Comparison of ENCODE assay signal across 29 mouse cellular contexts in genomic region chr2:77201900-77202299, GRCm38 (mm10). TPM values are rescaled to one million over a fixed set of nuclear protein-coding genes. Genes with fewer than 3 reads are reported as not detected.
DNase-seq lines count a peak whose midpoint lies in the region; ATAC-seq and TF ChIP-seq lines count a peak whose summit lies in the region.
"Had no signal": no experiment of that assay in that cellular context is flagged by ENCODE, and none has a peak within 500 bp of the region (broad histone marks: within the 10 kb centered on the region; RNA-seq: fewer than 3 reads in every experiment).

No protein-coding gene starts in this region.

- no peaks in the 10 kb centered on the region for H3K27me3 ChIP-seq in forebrain, postnatal 0 days (ENCODE audit: insufficient read depth, low read length)
- no peaks in the 10 kb centered on the region for H3K27me3 ChIP-seq in forebrain, embryonic 14.5 days (replicated peaks; ENCODE audit: control insufficient read depth, insufficient read depth, low read length)
- H3K27me3 ChIP-seq: forebrain, embryonic 13.5 days; heart, embryonic 12.5 days; intestine, embryonic 15.5 days; liver, embryonic 12.5 days; megakaryocyte, embryonic 14.5 days; midbrain, embryonic 12.5 days; neural tube, embryonic 12.5 days had no signal

- H3K36me3 ChIP-seq in forebrain, postnatal 0 days (ENCODE audit: insufficient read depth), result peaks cover 2% of the 10 kb centered on the region; the same call in 1 of the 2 replicates
- H3K36me3 ChIP-seq in forebrain, embryonic 14.5 days (ENCODE audit: control insufficient read depth, insufficient read depth, low read length), result peaks cover 23% of the 10 kb centered on the region
- H3K36me3 ChIP-seq: intestine, embryonic 15.5 days; liver, embryonic 12.5 days had no signal

- TF ChIP-seq CTCF in forebrain, postnatal 0 days (IDR thresholded peaks at IDR 0.05; ENCODE audit: low read depth), result no peak

- H3K4me2 ChIP-seq in forebrain, postnatal 0 days (ENCODE audit: low read depth), result no peak overlapping the region
- H3K4me2 ChIP-seq in forebrain, embryonic 14.5 days (ENCODE audit: low read length), result no peak overlapping the region
- H3K4me2 ChIP-seq: forebrain, embryonic 13.5 days; intestine, embryonic 15.5 days; midbrain, embryonic 12.5 days; neural tube, embryonic 12.5 days had no signal

- no peaks in the 10 kb centered on the region for H3K9me3 ChIP-seq in forebrain, postnatal 0 days (ENCODE audit: low read length)
- H3K9me3 ChIP-seq in forebrain, embryonic 14.5 days (replicated peaks; ENCODE audit: control insufficient read depth, low read length), result no peaks in the 10 kb centered on the region
- H3K9me3 ChIP-seq: forebrain, embryonic 13.5 days; heart, embryonic 12.5 days; hindbrain, embryonic 10.5 days; intestine, embryonic 15.5 days; liver, embryonic 12.5 days; megakaryocyte, embryonic 14.5 days; midbrain, embryonic 12.5 days; neural tube, embryonic 12.5 days had no signal

- peak; percentile 40; the same call in 1 of the 2 replicates for ATAC-seq in forebrain, postnatal 0 days
- ATAC-seq in forebrain, embryonic 14.5 days, result no peak
- no peak for ATAC-seq in megakaryocyte, adult 5-6 weeks (ENCODE audit: poor library complexity, severe bottlenecking)
- ATAC-seq: activated CD4-positive, CD25-positive, alpha-beta regulatory T cell, adult 4 months; forebrain, embryonic 13.5 days; hindbrain, embryonic 16.5 days; liver, postnatal 0 days had no signal

- WGBS in forebrain, postnatal 0 days, result 96% methylated on average over 1 of the region's 1 CpGs
- 94% methylated on average over 1 of the region's 1 CpGs for WGBS in forebrain, embryonic 14.5 days

- no peak overlapping the region for H3K4me3 ChIP-seq in forebrain, postnatal 0 days (ENCODE audit: low read depth, low read length)
- H3K4me3 ChIP-seq in forebrain, embryonic 14.5 days (ENCODE audit: low read depth, low read length), result no peak overlapping the region
- H3K4me3 ChIP-seq: forebrain, embryonic 13.5 days; heart, embryonic 12.5 days; hindbrain, embryonic 10.5 days; intestine, embryonic 15.5 days; layer of hippocampus, adult 2 months; midbrain, embryonic 12.5 days; myocyte; neural tube, embryonic 12.5 days had no signal

- H3K9ac ChIP-seq in forebrain, postnatal 0 days, result no peak overlapping the region
- no peak overlapping the region for H3K9ac ChIP-seq in forebrain, embryonic 14.5 days (ENCODE audit: low read length)
- H3K9ac ChIP-seq: forebrain, embryonic 13.5 days; heart, embryonic 12.5 days; intestine, embryonic 15.5 days; liver, embryonic 12.5 days; liver, postnatal 0 days; midbrain, embryonic 12.5 days; neural tube, embryonic 12.5 days had no signal

- DNase-seq in forebrain, postnatal 0 days, result no peak
- DNase-seq in forebrain, embryonic 14.5 days (ENCODE audit: low spot score), result no peak
- peak; percentile 32 for DNase-seq in lung, postnatal 10 days
- no peak for DNase-seq in lung, postnatal 4 days
- peak; percentile 50 for DNase-seq in adipocyte (ENCODE audit: low spot score)
- DNase-seq in urinary bladder, postnatal 36 days (ENCODE audit: low spot score in 2 of 2), result no peak
- DNase-seq: adrenal gland, adult 8-10 months; cerebellum, adult 11 months; cerebellum, adult 9-10 months; cerebellum, postnatal 36 days; gastrocnemius, postnatal 14 days; heart, adult 18-20 months; kidney, adult 2 months; kidney, postnatal 36 days; left cerebral cortex, postnatal 4 days; liver, postnatal 0 days had no signal

- no peaks in the 10 kb centered on the region for H3K4me1 ChIP-seq in forebrain, postnatal 0 days (ENCODE audit: insufficient read depth)
- H3K4me1 ChIP-seq in forebrain, embryonic 14.5 days (ENCODE audit: control insufficient read depth, insufficient read depth, low read length), result no peaks in the 10 kb centered on the region
- H3K4me1 ChIP-seq: forebrain, embryonic 13.5 days; intestine, embryonic 15.5 days; megakaryocyte, embryonic 14.5 days; midbrain, embryonic 12.5 days; neural tube, embryonic 12.5 days had no signal

- no peak overlapping the region for H3K27ac ChIP-seq in forebrain, postnatal 0 days (ENCODE audit: low read depth, low read length)
- no peak overlapping the region for H3K27ac ChIP-seq in forebrain, embryonic 14.5 days (ENCODE audit: low read depth, low read length)
- H3K27ac ChIP-seq: forebrain, embryonic 13.5 days; hindbrain, embryonic 10.5 days; intestine, embryonic 15.5 days; layer of hippocampus, adult 2 months; midbrain, embryonic 12.5 days; neural tube, embryonic 12.5 days had no signal

RNA-seq across cellular contexts. Expression of gene Ccdc141, which starts 31.5 kb away (rescaled TPM):
- 11.3 and 18.6 TPM in 2 replicates for total RNA-seq in forebrain, postnatal 0 days (2014; rRNA removed)
- 5.0 and 7.3 TPM in 2 replicates for polyA plus RNA-seq in forebrain, postnatal 0 days (2015; fragmentation: Nextera tagmentation; extraction: Ambion mirVana)
- polyA plus RNA-seq in forebrain, embryonic 14.5 days (2014; fragmentation: Nextera tagmentation; extraction: Ambion mirVana), result 4.3 and 5.1 TPM in 2 replicates
- 0.07 TPM in 1 of 2 replicates, not detected in the other for total RNA-seq in megakaryocyte, adult 5-6 weeks (2015)
- 0.07 TPM in 1 of 2 replicates, not detected in the other for total RNA-seq in megakaryocyte, adult 5-6 weeks (2017)

Comparison
In these comparisons a context has a peak if more than half of its experiments do, and no peak if none do; other contexts are left out.
1. DNase-seq: peak in lung, postnatal 10 days (single experiment) and adipocyte (single experiment); none in forebrain, postnatal 0 days (single experiment), forebrain, embryonic 14.5 days (single experiment), lung, postnatal 4 days (0 of 2) and urinary bladder, postnatal 36 days (0 of 2).
2. RNA of gene Ccdc141, which starts 31.5 kb away (total RNA-seq): 11.3 to 18.6 TPM in forebrain, postnatal 0 days; 0.07 TPM in megakaryocyte, adult 5-6 weeks; every median in the first group is over 10 times any median in the second.